Mouse (Mus musculus) liver, embryonic 12.5 days (tissue): Measurements from ENCODE around the gene Mdh1b. TPM values are rescaled to one million over a fixed set of nuclear protein-coding genes. Genes with fewer than 3 reads are reported as not detected.

Experiments used
- ATAC-seq: fragments of 200-750 bp; cut with Nextera tagmentation; 2 replicates; pipeline ENCODE4 v1.8.0; 2017; ENCODE audit warnings: moderate number of reproducible peaks, mild to moderate bottlenecking, moderate library complexity
- H3K27ac ChIP-seq: fragments of 300-500 bp; sonication (generic); 2 replicates; pipeline ENCODE4 v1.5.1; 2016; ENCODE audit warnings: mild to moderate bottlenecking
- H3K27me3 ChIP-seq: fragments of 300-500 bp; sonication (generic); replicated peaks from 2 replicates; pipeline ENCODE4 v1.6.1; 2016; ENCODE audit warnings: mild to moderate bottlenecking, moderate library complexity
- H3K36me3 ChIP-seq: fragments of 300-500 bp; sonication (generic); 2 replicates; pipeline ENCODE4 v1.6.1; 2016; ENCODE audit warnings: mild to moderate bottlenecking, moderate library complexity
- H3K4me1 ChIP-seq: fragments of 300-500 bp; sonication (generic); 2 replicates; pipeline ENCODE4 v1.6.1; 2016
- H3K4me2 ChIP-seq: fragments of 300-500 bp; sonication (generic); 2 replicates; pipeline ENCODE4 v1.6.1; 2016; ENCODE audit warnings: mild to moderate bottlenecking, moderate library complexity
- H3K4me3 ChIP-seq: fragments of 300-500 bp; sonication (generic); 2 replicates; pipeline ENCODE4 v1.5.1; 2016; ENCODE audit warnings: mild to moderate bottlenecking, moderate library complexity
- H3K9ac ChIP-seq: fragments of 300-500 bp; sonication (generic); 2 replicates; pipeline ENCODE4 v1.6.1; 2016; ENCODE audit warnings: mild to moderate bottlenecking, moderate library complexity
- H3K9me3 ChIP-seq: fragments of 300-500 bp; sonication (generic); replicated peaks from 2 replicates; pipeline ENCODE4 v1.6.1; 2016; ENCODE audit warnings: mild to moderate bottlenecking, moderate library complexity
- WGBS: fragments of 180-500 bp; shearing (Covaris S2); methylation state at CpG from one replicate; pipeline ENCODE4 v1.1.7; 2016; ENCODE audit not compliant: insufficient replicate concordance; 5-methylcytosine and 5-hydroxymethylcytosine counted together
- polyA plus RNA-seq: library from polyadenylated mRNA; unstranded; fragments of >200 nt; fragmentation: Nextera tagmentation; extraction: Ambion mirVana; gene quantifications from 2 replicates; pipeline ENCODE4 v1.2.1, GENCODE M21; 2016

Mdh1b gene
- polyA plus RNA-seq, 1 experiment from 2014 or later = 0.11 TPM

- 61% methylated on average over 3 of the region's 3 CpGs for WGBS
- Histone ChIP-seq H3K4me2 (no peak overlapping the region), H3K27ac (no peak overlapping the region), H3K4me1 (no peaks in the 10 kb centered on the region), H3K36me3 (no peaks in the 10 kb centered on the region), H3K4me3 (no peak overlapping the region), H3K9ac (no peak overlapping the region), H3K9me3 (no peaks in the 10 kb centered on the region), H3K27me3 (no peaks in the 10 kb centered on the region)
- no peak for ATAC-seq
Measured at GRCm38 (mm10) chr1:63708876-63709275, 21.2 kb downstream of the Mdh1b start.

GRCm38 (mm10) chr1:63705733-63706132, 24.4 kb downstream of the Mdh1b start:
- Histone ChIP-seq H3K36me3 (no peaks in the 10 kb centered on the region), H3K4me1 (no peaks in the 10 kb centered on the region), H3K9ac (no peak overlapping the region), H3K9me3 (no peaks in the 10 kb centered on the region), H3K4me2 (no peak overlapping the region), H3K4me3 (no peak overlapping the region), H3K27ac (no peak overlapping the region), H3K27me3 (no peaks in the 10 kb centered on the region)
- WGBS = 67% methylated on average over 5 of the region's 5 CpGs
- ATAC-seq = no peak

- Histone ChIP-seq H3K9me3 (no peaks in the 10 kb centered on the region), H3K9ac (no peak overlapping the region), H3K4me3 (no peak overlapping the region), H3K27ac (no peak overlapping the region), H3K27me3 (no peaks in the 10 kb centered on the region), H3K4me2 (no peak overlapping the region), H3K36me3 (no peaks in the 10 kb centered on the region), H3K4me1 (no peaks in the 10 kb centered on the region)
- WGBS = 49% methylated on average over 3 of the region's 3 CpGs
- ATAC-seq = no peak
Measured at GRCm38 (mm10) chr1:63696861-63697260, 33.3 kb downstream of the Mdh1b start.

DNA sequence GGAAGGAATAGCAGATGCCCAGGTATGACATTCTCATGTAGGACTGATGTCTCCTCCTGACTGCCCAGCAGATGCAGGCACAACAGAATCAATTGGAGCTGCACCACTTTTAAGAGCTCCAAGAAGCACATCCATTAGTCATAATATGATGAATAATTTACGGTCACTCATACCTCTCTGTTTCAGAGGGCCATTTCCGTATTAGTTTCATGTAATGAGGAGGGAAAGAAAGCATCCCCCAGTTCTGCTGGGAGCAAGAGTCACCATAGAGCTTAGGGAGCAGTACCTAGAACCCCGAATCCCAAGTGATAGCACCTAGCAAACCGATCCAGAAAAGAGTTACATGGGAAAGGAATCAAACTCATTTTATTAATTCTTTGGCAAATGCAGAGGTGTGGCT, 43.3 kb downstream of the Mdh1b start, which contains the start of gene Dytn:
TSS of gene Dytn (minus strand) at position 101 of the 400 bp plus-strand sequence.
- WGBS = 73% methylated on average over 4 of the region's 4 CpGs
- Histone ChIP-seq H3K27me3 (no peaks in the 10 kb centered on the region), H3K4me1 (no peaks in the 10 kb centered on the region), H3K4me3 (no peak within 1 kb of the TSS), H3K9me3 (no peaks in the 10 kb centered on the region), H3K9ac (no peak within 1 kb of the TSS), H3K27ac (no peak within 1 kb of the TSS), H3K36me3 (no peaks in the 10 kb centered on the region), H3K4me2 (no peak within 1 kb of the TSS)
- ATAC-seq = no peak

DNA sequence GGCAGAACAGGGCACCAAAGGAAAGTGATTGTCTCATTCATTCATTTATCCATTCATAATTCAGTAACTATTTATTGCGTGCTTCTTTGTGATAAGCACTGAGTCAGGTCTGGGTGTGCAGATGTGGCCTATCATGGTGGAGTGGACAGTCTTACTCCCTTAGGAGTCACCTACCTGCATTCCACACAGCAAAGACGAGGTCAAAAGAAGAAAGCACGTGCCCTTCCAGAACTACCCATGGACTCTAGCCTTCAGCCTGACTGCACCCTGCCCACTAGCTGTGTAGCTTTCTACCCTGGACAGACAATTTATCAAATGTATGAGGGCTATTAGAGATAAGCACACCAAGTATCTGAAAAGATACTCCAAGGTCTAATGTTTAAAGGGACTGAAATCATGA, 54.1 kb downstream of the Mdh1b start:
- Histone ChIP-seq H3K4me1 (no peaks in the 10 kb centered on the region), H3K9ac (no peak overlapping the region), H3K36me3 (no peaks in the 10 kb centered on the region), H3K27ac (no peak overlapping the region), H3K27me3 (no peaks in the 10 kb centered on the region), H3K4me2 (no peak overlapping the region), H3K4me3 (no peak overlapping the region), H3K9me3 (no peaks in the 10 kb centered on the region)
- no peak for ATAC-seq
- WGBS = 65% methylated on average over 3 of the region's 3 CpGs

- Histone ChIP-seq H3K27ac (no peak overlapping the region), H3K4me3 (no peak overlapping the region), H3K36me3 (no peaks in the 10 kb centered on the region), H3K4me1 (no peaks in the 10 kb centered on the region), H3K9me3 (no peaks in the 10 kb centered on the region), H3K9ac (no peak overlapping the region), H3K27me3 (no peaks in the 10 kb centered on the region; the same call in 1 of the 2 replicates), H3K4me2 (no peak overlapping the region)
- ATAC-seq = no peak
- WGBS = 8% methylated on average over 3 of the region's 3 CpGs
Measured at GRCm38 (mm10) chr1:63668852-63669160, 61.3 kb downstream of the Mdh1b start.

DNA sequence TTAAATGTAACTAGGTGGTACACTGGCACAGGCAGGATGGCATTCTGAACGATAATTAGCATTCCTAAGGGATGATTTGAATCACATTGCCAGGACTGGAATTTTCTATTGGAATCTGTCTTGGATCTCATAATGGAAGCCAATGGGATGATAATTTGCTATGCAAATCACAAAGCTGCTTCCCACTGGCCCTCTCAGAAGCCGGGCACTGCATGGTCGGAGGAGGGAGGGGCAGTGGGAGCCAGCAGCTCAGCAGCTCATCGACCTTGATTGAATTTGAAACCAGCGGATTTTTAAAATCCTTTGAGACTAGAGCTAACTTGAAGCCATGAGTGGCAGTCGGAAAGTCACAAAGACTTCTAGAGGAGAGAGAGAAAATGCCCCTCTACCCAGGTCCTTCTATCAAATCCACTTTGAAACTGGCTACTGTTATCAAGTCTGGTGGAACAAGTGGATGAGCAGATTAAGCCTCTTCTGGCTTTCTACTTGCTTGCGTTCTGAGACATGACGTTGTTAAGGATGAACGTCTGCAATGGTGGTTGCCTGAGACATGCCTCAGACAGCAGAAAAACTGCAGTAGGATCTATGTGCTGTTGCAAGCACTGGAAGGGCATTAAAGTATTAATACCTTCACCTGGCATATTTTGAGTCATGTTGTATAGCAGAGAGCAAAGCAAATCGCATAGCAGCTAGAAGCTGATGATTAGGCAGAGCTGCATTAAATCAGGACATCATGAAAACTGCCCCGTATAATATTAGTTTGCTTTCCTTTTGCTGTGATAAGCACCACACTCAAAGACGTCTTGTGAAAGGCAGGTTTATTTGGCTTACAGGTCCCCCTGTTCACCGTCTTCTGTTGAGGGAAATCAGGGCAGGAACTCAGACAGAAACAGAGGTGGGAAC, 61.9 kb downstream of the Mdh1b start:
- H3K9me3 ChIP-seq = no peaks in the 10 kb centered on the region
- WGBS = 28% methylated on average over 13 of the region's 13 CpGs
- no peaks in the 10 kb centered on the region for H3K36me3 ChIP-seq
- H3K27ac ChIP-seq = no peak overlapping the region
- no peak overlapping the region for H3K9ac ChIP-seq
- no peak overlapping the region for H3K4me3 ChIP-seq
- H3K4me2 ChIP-seq = no peak overlapping the region
- ATAC-seq = no peak
- no peaks in the 10 kb centered on the region; the same call in 1 of the 2 replicates for H3K27me3 ChIP-seq
- H3K4me1 ChIP-seq = no peaks in the 10 kb centered on the region

- Histone ChIP-seq H3K4me1 (no peaks in the 10 kb centered on the region), H3K4me3 (no peak overlapping the region), H3K36me3 (no peaks in the 10 kb centered on the region), H3K27me3 (no peaks in the 10 kb centered on the region; the same call in 1 of the 2 replicates), H3K9ac (no peak overlapping the region), H3K4me2 (no peak overlapping the region), H3K27ac (no peak overlapping the region), H3K9me3 (no peaks in the 10 kb centered on the region)
- no peak for ATAC-seq
- 42% methylated on average over 9 of the region's 9 CpGs for WGBS
Measured at GRCm38 (mm10) chr1:63667201-63667948, 62.7 kb downstream of the Mdh1b start.

- H3K36me3 ChIP-seq = no peaks in the 10 kb centered on the region
- no peak overlapping the region for H3K27ac ChIP-seq
- no peak for ATAC-seq
- H3K27me3 ChIP-seq = no peaks in the 10 kb centered on the region; the same call in 1 of the 2 replicates
- 82% methylated on average over 2 of the region's 2 CpGs for WGBS
- H3K9ac ChIP-seq = no peak overlapping the region
- H3K4me1 ChIP-seq = no peaks in the 10 kb centered on the region
- no peak overlapping the region for H3K4me2 ChIP-seq
- no peak overlapping the region for H3K4me3 ChIP-seq
- no peaks in the 10 kb centered on the region for H3K9me3 ChIP-seq
Measured at GRCm38 (mm10) chr1:63666089-63666488, 64.0 kb downstream of the Mdh1b start.

GRCm38 (mm10) chr1:63659591-63659990, 70.5 kb downstream of the Mdh1b start:
- WGBS = 1% methylated on average over 7 of the region's 7 CpGs
- Histone ChIP-seq H3K36me3 (no peaks in the 10 kb centered on the region), H3K27me3 (no peaks in the 10 kb centered on the region), H3K4me3 (no peak overlapping the region), H3K4me2 (no peak overlapping the region), H3K9me3 (no peaks in the 10 kb centered on the region), H3K27ac (no peak overlapping the region), H3K4me1 (no peaks in the 10 kb centered on the region), H3K9ac (no peak overlapping the region)
- no peak for ATAC-seq

- no peaks in the 10 kb centered on the region for H3K9me3 ChIP-seq
- no peak for ATAC-seq
- H3K4me1 ChIP-seq = no peaks in the 10 kb centered on the region
- H3K36me3 ChIP-seq = no peaks in the 10 kb centered on the region
- 14% methylated on average over 6 of the region's 6 CpGs for whole genome bisulfite sequencing
- no peak overlapping the region for H3K27ac ChIP-seq
- no peak overlapping the region for H3K4me2 ChIP-seq
- no peaks in the 10 kb centered on the region for H3K27me3 ChIP-seq
- H3K9ac ChIP-seq = no peak overlapping the region
- H3K4me3 ChIP-seq = no peak overlapping the region
Measured at GRCm38 (mm10) chr1:63658016-63658415, 72.1 kb downstream of the Mdh1b start.
